Mouse (Mus musculus) limb, embryonic 15.5 days (tissue): ENCODE measurements around the gene Prss42. TPM values are rescaled to one million over a fixed set of nuclear protein-coding genes. Genes with fewer than 3 reads are reported as not detected.

Source experiments
- ATAC-seq: fragments of 200-750 bp; cut with Nextera tagmentation; 2 replicates; pipeline ENCODE4 v1.8.0; 2017; ENCODE audit warnings: low read depth, moderate TSS enrichment; ENCODE audit not compliant: insufficient number of reproducible peaks, low FRiP score, low TSS enrichment
- H3K27ac ChIP-seq: fragments of 300-500 bp; sonication (generic); 2 replicates; pipeline ENCODE4 v1.5.1; 2015; ENCODE audit warnings: moderate library complexity, mild to moderate bottlenecking, inconsistent platforms
- H3K27me3 ChIP-seq: fragments of 300-500 bp; sonication (generic); 2 replicates; pipeline ENCODE4 v1.6.1; 2015; ENCODE audit warnings: inconsistent platforms
- H3K36me3 ChIP-seq: fragments of 300-500 bp; sonication (generic); 2 replicates; pipeline ENCODE4 v1.6.1; 2015; ENCODE audit warnings: inconsistent platforms
- H3K4me1 ChIP-seq: fragments of 300-500 bp; sonication (generic); 2 replicates; pipeline ENCODE4 v1.6.1; 2015; ENCODE audit warnings: inconsistent platforms
- H3K4me2 ChIP-seq: fragments of 300-500 bp; sonication (generic); 2 replicates; pipeline ENCODE4 v1.6.1; 2015; ENCODE audit warnings: mild to moderate bottlenecking, inconsistent platforms
- H3K4me3 ChIP-seq: fragments of 300-500 bp; sonication (generic); 2 replicates; pipeline ENCODE4 v1.5.1; 2015; ENCODE audit warnings: mild to moderate bottlenecking, inconsistent platforms
- H3K9ac ChIP-seq: fragments of 300-500 bp; sonication (generic); 2 replicates; pipeline ENCODE4 v1.6.1; 2015; ENCODE audit warnings: inconsistent platforms
- H3K9me3 ChIP-seq: fragments of 300-500 bp; sonication (generic); 2 replicates; pipeline ENCODE4 v1.6.1; 2016; ENCODE audit warnings: inconsistent platforms
- WGBS: fragments of 180-500 bp; shearing (Covaris S2); methylation state at CpG from one replicate; pipeline ENCODE4 v1.1.7; 2015; 5-methylcytosine and 5-hydroxymethylcytosine counted together
- polyA plus RNA-seq: library from polyadenylated mRNA; unstranded; fragments of >200 nt; fragmentation: Nextera tagmentation; extraction: Ambion mirVana; gene quantifications from 2 replicates; pipeline ENCODE4 v1.2.1, GENCODE M21; 2015

Gene Prss42
- polyA plus RNA-seq = not detected in 2 replicates

DNA sequence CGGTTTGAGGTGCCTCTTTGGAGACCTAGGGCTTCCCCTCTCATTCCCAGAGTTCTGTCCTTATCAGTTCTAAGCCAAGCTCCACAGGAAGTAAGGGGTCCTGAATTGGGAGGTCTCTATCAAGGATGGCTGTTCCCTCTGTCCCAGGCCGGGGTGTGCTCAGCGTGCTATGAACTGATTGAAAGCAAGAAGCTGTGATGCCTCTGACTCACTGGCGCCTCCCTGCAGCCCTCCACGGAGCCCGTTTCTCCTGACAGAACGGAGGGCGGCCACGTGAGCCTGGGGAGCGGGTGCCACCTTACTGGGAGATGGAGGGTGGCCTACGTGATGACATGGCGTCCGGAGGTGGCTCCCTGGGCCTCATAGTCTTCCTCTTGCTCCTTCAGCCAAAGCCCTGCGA is at the start of gene Prss42:
TSS of gene Prss42 (plus strand) at position 301 of the 400 bp plus-strand sequence.
- Histone ChIP-seq H3K4me3 (no peak within 1 kb of the TSS), H3K9ac (no peak within 1 kb of the TSS), H3K4me1 (no peaks in the 10 kb centered on the region), H3K27ac (no peak within 1 kb of the TSS), H3K36me3 (no peaks in the 10 kb centered on the region), H3K27me3 (peaks cover 3% of the 10 kb centered on the region; the same call in 1 of the 2 replicates), H3K4me2 (no peak within 1 kb of the TSS), H3K9me3 (no peaks in the 10 kb centered on the region)
- WGBS = 89% methylated on average over 14 of the region's 14 CpGs
- no peak for ATAC-seq

GRCm38 (mm10) chr9:110748451-110748850 is 49.5 kb upstream of the Prss42 start:
- Histone ChIP-seq H3K9ac (no peak overlapping the region), H3K36me3 (no peaks in the 10 kb centered on the region), H3K4me2 (no peak overlapping the region), H3K9me3 (no peaks in the 10 kb centered on the region), H3K4me1 (peaks cover 65% of the 10 kb centered on the region), H3K27ac (no peak overlapping the region; the same call in 1 of the 2 replicates), H3K4me3 (no peak overlapping the region), H3K27me3 (peaks cover 17% of the 10 kb centered on the region)
- WGBS = 73% methylated on average over 2 of the region's 2 CpGs
- ATAC-seq = no peak

GRCm38 (mm10) chr9:110750404-110751187 is 47.4 kb upstream of the Prss42 start:
- Histone ChIP-seq H3K9me3 (no peaks in the 10 kb centered on the region), H3K4me2 (0 out of 2 replicates have a peak overlapping the region, but pooled peaks have one; percentile 1), H3K27me3 (0 out of 2 replicates have a peak, but pooled peaks cover under 1% of the 10 kb centered on the region), H3K4me3 (no peak overlapping the region), H3K36me3 (no peaks in the 10 kb centered on the region), H3K9ac (no peak overlapping the region), H3K27ac (peak overlapping the region; percentile 76), H3K4me1 (peaks cover 66% of the 10 kb centered on the region)
- WGBS = 6% methylated on average over 14 of the region's 14 CpGs
- peak; percentile 60 for ATAC-seq

- peaks cover 58% of the 10 kb centered on the region for H3K4me1 ChIP-seq
- peak overlapping the region; percentile 76 for H3K27ac ChIP-seq
- no peak for ATAC-seq
- 0 out of 2 replicates have a peak overlapping the region, but pooled peaks have one; percentile 1 for H3K4me2 ChIP-seq
- H3K9ac ChIP-seq = no peak overlapping the region
- 65% methylated on average over 5 of the region's 5 CpGs for WGBS
- no peaks in the 10 kb centered on the region for H3K27me3 ChIP-seq
- H3K9me3 ChIP-seq = no peaks in the 10 kb centered on the region
- H3K4me3 ChIP-seq = no peak overlapping the region
- no peaks in the 10 kb centered on the region for H3K36me3 ChIP-seq
These were observed 46.6 kb upstream of the Prss42 start for GRCm38 (mm10) chr9:110751412-110751811.

GRCm38 (mm10) chr9:110752917-110753435 is 45.0 kb upstream of the Prss42 start:
- Histone ChIP-seq H3K27ac (no peak overlapping the region), H3K4me1 (peaks cover 51% of the 10 kb centered on the region), H3K4me3 (no peak overlapping the region), H3K4me2 (no peak overlapping the region), H3K27me3 (no peaks in the 10 kb centered on the region), H3K9me3 (no peaks in the 10 kb centered on the region), H3K9ac (no peak overlapping the region), H3K36me3 (no peaks in the 10 kb centered on the region)
- WGBS = 93% methylated on average over 4 of the region's 4 CpGs
- ATAC-seq = no peak

GRCm38 (mm10) chr9:110753773-110754172 is 44.2 kb upstream of the Prss42 start:
- ATAC-seq = no peak
- Histone ChIP-seq H3K4me3 (no peak overlapping the region), H3K9ac (no peak overlapping the region), H3K36me3 (no peaks in the 10 kb centered on the region), H3K27me3 (no peaks in the 10 kb centered on the region), H3K4me1 (peaks cover 59% of the 10 kb centered on the region), H3K27ac (no peak overlapping the region), H3K9me3 (no peaks in the 10 kb centered on the region), H3K4me2 (no peak overlapping the region)
- 77% methylated on average over 4 of the region's 4 CpGs for WGBS

- H3K9me3 ChIP-seq = no peaks in the 10 kb centered on the region
- H3K27me3 ChIP-seq = no peaks in the 10 kb centered on the region
- no peaks in the 10 kb centered on the region for H3K36me3 ChIP-seq
- no peak overlapping the region for H3K9ac ChIP-seq
- no peak overlapping the region for H3K4me2 ChIP-seq
- WGBS = 73% methylated on average over 5 of the region's 5 CpGs
- no peak overlapping the region for H3K4me3 ChIP-seq
- H3K27ac ChIP-seq = no peak overlapping the region
- H3K4me1 ChIP-seq = peaks cover 48% of the 10 kb centered on the region
- peak; percentile 13; the same call in 1 of the 2 replicates for ATAC-seq
These were observed 40.1 kb upstream of the Prss42 start for GRCm38 (mm10) chr9:110757816-110758215.

GRCm38 (mm10) chr9:110758605-110759004 is 39.4 kb upstream of the Prss42 start:
- no peak overlapping the region for H3K9ac ChIP-seq
- no peak for ATAC-seq
- peaks cover 51% of the 10 kb centered on the region for H3K4me1 ChIP-seq

DNA sequence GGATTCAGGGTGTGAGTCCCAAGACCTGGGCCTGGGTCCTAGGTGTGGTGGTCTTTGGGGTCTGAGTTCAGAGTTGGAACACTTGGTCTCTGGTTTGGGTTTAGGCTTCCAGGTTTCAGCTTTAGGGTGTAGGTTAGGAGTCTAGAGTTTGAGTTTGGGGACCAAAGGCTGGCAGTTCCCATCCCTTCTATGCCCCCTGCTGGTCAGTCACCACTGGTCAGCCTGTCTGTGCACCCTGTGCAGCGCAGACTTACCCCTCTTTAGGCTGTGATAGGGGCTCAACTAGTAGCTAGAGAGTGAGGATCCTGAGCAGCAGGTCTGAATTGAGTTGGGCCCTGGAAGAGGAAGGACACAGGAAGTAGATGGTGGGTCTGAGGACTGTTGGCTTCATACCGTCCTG is 38.7 kb upstream of the Prss42 start:
- H3K4me3 ChIP-seq = no peak overlapping the region
- peaks cover 57% of the 10 kb centered on the region for H3K4me1 ChIP-seq
- whole genome bisulfite sequencing = 67% methylated on average over 2 of the region's 2 CpGs
- H3K27ac ChIP-seq = peak overlapping the region; percentile 58
- no peaks in the 10 kb centered on the region for H3K9me3 ChIP-seq
- H3K4me2 ChIP-seq = no peak overlapping the region
- no peaks in the 10 kb centered on the region for H3K36me3 ChIP-seq
- H3K9ac ChIP-seq = no peak overlapping the region
- no peaks in the 10 kb centered on the region; the same call in 1 of the 2 replicates for H3K27me3 ChIP-seq
- ATAC-seq = no peak

More at GRCm38 (mm10) chr9:110758605-110759004, 39.4 kb upstream of the Prss42 start:
- Histone ChIP-seq H3K36me3 (no peaks in the 10 kb centered on the region), H3K4me3 (no peak overlapping the region), H3K9me3 (no peaks in the 10 kb centered on the region), H3K27me3 (no peaks in the 10 kb centered on the region; the same call in 1 of the 2 replicates), H3K4me2 (no peak overlapping the region), H3K27ac (peak overlapping the region; percentile 58)
- WGBS = 37% methylated on average over 8 of the region's 8 CpGs

- no peak overlapping the region for H3K4me3 ChIP-seq
- 0 out of 2 replicates have a peak overlapping the region, but pooled peaks have one; percentile 48 for H3K27ac ChIP-seq
- H3K9ac ChIP-seq = no peak overlapping the region
- H3K4me2 ChIP-seq = no peak overlapping the region
- H3K9me3 ChIP-seq = no peaks in the 10 kb centered on the region
- no peak for ATAC-seq
- H3K4me1 ChIP-seq = peaks cover 55% of the 10 kb centered on the region
- no peaks in the 10 kb centered on the region for H3K36me3 ChIP-seq
- H3K27me3 ChIP-seq = no peaks in the 10 kb centered on the region; the same call in 1 of the 2 replicates
- WGBS = 79% methylated on average over 8 of the region's 8 CpGs
These were observed 37.1 kb upstream of the Prss42 start for GRCm38 (mm10) chr9:110760886-110761285.

DNA sequence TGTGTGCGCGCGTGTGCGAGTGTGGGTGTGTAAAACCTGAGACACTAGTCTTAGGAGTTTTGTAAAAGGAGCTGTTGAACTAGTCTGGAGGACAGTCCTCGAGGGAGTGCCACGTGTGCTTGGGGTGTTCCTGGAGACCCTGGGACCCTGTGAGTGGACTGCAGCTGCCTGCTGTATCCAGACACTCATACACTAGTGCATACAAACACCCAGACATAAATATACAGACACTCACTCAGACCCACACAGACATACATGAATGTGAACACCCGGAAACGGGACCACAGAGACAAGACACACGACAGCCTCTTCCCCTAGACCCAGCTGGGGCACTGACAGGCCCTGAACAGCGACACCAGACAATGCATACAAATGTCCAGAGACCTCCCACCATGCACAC is 35.2 kb upstream of the Prss42 start:
- ATAC-seq = no peak
- no peaks in the 10 kb centered on the region; the same call in 1 of the 2 replicates for H3K27me3 ChIP-seq
- no peaks in the 10 kb centered on the region for H3K9me3 ChIP-seq
- H3K36me3 ChIP-seq = no peaks in the 10 kb centered on the region
- H3K4me1 ChIP-seq = peaks cover 53% of the 10 kb centered on the region
- H3K9ac ChIP-seq = no peak overlapping the region
- H3K4me2 ChIP-seq = no peak overlapping the region
- WGBS = 78% methylated on average over 10 of the region's 10 CpGs
- no peak overlapping the region for H3K4me3 ChIP-seq
- H3K27ac ChIP-seq = peak overlapping the region; percentile 55

DNA sequence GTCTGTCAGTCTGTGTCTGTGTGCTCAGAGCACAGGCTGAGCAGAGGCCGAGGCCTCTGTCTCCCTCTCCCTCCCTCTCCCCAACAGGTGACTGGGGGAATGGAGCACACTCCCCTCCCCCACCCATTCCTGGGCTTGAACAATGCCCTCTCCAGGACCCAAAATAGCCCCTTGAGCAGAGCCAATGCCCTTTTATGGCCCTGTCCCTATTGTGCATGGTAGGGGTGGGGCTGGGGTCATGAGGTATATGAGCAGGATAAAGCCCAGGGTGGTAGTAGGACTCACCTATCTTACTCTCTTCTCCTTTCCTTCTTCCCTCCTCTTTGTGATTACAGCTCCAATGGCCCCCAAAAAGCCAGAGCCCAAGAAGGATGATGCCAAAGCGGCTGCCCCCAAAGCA is 34.6 kb upstream of the Prss42 start:
- WGBS = 71% methylated on average over 2 of the region's 2 CpGs
- H3K27me3 ChIP-seq = no peaks in the 10 kb centered on the region; the same call in 1 of the 2 replicates
- no peak for ATAC-seq
- H3K4me1 ChIP-seq = peaks cover 47% of the 10 kb centered on the region
- no peak overlapping the region for H3K9ac ChIP-seq
- H3K4me2 ChIP-seq = no peak overlapping the region
- no peaks in the 10 kb centered on the region for H3K9me3 ChIP-seq
- H3K4me3 ChIP-seq = no peak overlapping the region
- no peak overlapping the region for H3K27ac ChIP-seq
- no peaks in the 10 kb centered on the region for H3K36me3 ChIP-seq
